10 mouse cellular contexts compared by ENCODE assay signal in genomic region chr11:59633037-59633436, GRCm38 (mm10). TPM values are rescaled to one million over a fixed set of nuclear protein-coding genes. Genes with fewer than 3 reads are reported as not detected.
DNase-seq lines count a peak whose midpoint lies in the region; ATAC-seq and TF ChIP-seq lines count a peak whose summit lies in the region.
"Had no signal": no experiment of that assay in that cellular context is flagged by ENCODE, and none has a peak within 500 bp of the region (broad histone marks: within the 10 kb centered on the region; RNA-seq: fewer than 3 reads in every experiment).

No protein-coding gene starts in this region.

- no peak overlapping the region for H3K9ac ChIP-seq in hindbrain, embryonic 14.5 days
- no peak overlapping the region for H3K9ac ChIP-seq in hindbrain, embryonic 16.5 days (ENCODE audit: low read depth, low read length)
- H3K9ac ChIP-seq: embryonic facial prominence, embryonic 12.5 days; liver, embryonic 15.5 days had no signal

- H3K4me3 ChIP-seq in hindbrain, embryonic 14.5 days (replicated peaks; ENCODE audit: low read length), result no peak overlapping the region
- H3K4me3 ChIP-seq in hindbrain, embryonic 16.5 days (ENCODE audit: low read length), result no peak overlapping the region
- no peak overlapping the region for H3K4me3 ChIP-seq in E14TG2a.4 (replicated peaks; ENCODE audit: low read length)
- H3K4me3 ChIP-seq: embryonic facial prominence, embryonic 12.5 days; liver, embryonic 15.5 days had no signal

- WGBS in hindbrain, embryonic 14.5 days, result 39% methylated on average over 5 of the region's 5 CpGs
- WGBS in hindbrain, embryonic 16.5 days, result 24% methylated on average over 5 of the region's 5 CpGs

- H3K4me2 ChIP-seq in hindbrain, embryonic 14.5 days (replicated peaks), result no peak overlapping the region
- H3K4me2 ChIP-seq in hindbrain, embryonic 16.5 days (ENCODE audit: low read length), result no peak overlapping the region
- H3K4me2 ChIP-seq: embryonic facial prominence, embryonic 12.5 days; liver, embryonic 15.5 days had no signal

- H3K27ac ChIP-seq in hindbrain, embryonic 14.5 days, result no peak overlapping the region
- H3K27ac ChIP-seq in hindbrain, embryonic 16.5 days (ENCODE audit: low read depth, low read length), result no peak overlapping the region
- H3K27ac ChIP-seq: embryonic facial prominence, embryonic 12.5 days; liver, embryonic 15.5 days had no signal

- no peaks in the 10 kb centered on the region for H3K9me3 ChIP-seq in hindbrain, embryonic 14.5 days (ENCODE audit: control insufficient read depth, low read length)
- H3K9me3 ChIP-seq in hindbrain, embryonic 16.5 days (ENCODE audit: control insufficient read depth, low read length), result no peaks in the 10 kb centered on the region
- no peaks in the 10 kb centered on the region for H3K9me3 ChIP-seq in E14TG2a.4 (ENCODE audit: low read length)
- H3K9me3 ChIP-seq: liver, embryonic 15.5 days had no signal

- H3K36me3 ChIP-seq in hindbrain, embryonic 14.5 days (replicated peaks; ENCODE audit: control insufficient read depth, insufficient read depth), result no peaks in the 10 kb centered on the region
- H3K36me3 ChIP-seq in hindbrain, embryonic 16.5 days (ENCODE audit: control insufficient read depth, insufficient read depth, low read length), result no peaks in the 10 kb centered on the region
- H3K36me3 ChIP-seq in E14TG2a.4 (ENCODE audit: insufficient read depth, low read length), result no peaks in the 10 kb centered on the region
- H3K36me3 ChIP-seq: embryonic facial prominence, embryonic 12.5 days; liver, embryonic 15.5 days had no signal

- DNase-seq in hindbrain, embryonic 14.5 days (ENCODE audit: low spot score), result peak; percentile 38
- peak; percentile 58 for DNase-seq in c-Kit-positive CD71-negative TER-119-negative erythroid progenitor cells, embryonic 14.5 days (ENCODE audit: low read depth)
- DNase-seq in gastrocnemius, adult 18-20 months (ENCODE audit: low spot score), result peak; percentile 61
- peak; percentile 18 to 27 for DNase-seq in layer of hippocampus, postnatal 14 days (ENCODE audit: low spot score in 2 of 2)
- DNase-seq in mesoderm, embryonic 11.5 days (ENCODE audit: low read depth, low spot score), result peak; percentile 65
- DNase-seq in testis, postnatal 10 days (ENCODE audit: low spot score), result peak; percentile 77

- no peaks in the 10 kb centered on the region for H3K27me3 ChIP-seq in hindbrain, embryonic 14.5 days (ENCODE audit: control insufficient read depth, insufficient read depth, low read length)
- H3K27me3 ChIP-seq in hindbrain, embryonic 16.5 days (replicated peaks; ENCODE audit: control insufficient read depth, insufficient read depth, low read length), result no peaks in the 10 kb centered on the region
- H3K27me3 ChIP-seq in E14TG2a.4 (ENCODE audit: insufficient read depth, low read length), result peaks cover 5% of the 10 kb centered on the region; the same call in 1 of the 2 replicates
- H3K27me3 ChIP-seq: embryonic facial prominence, embryonic 12.5 days had no signal

- no peak for ATAC-seq in hindbrain, embryonic 14.5 days (ENCODE audit: low FRiP score)
- ATAC-seq in hindbrain, embryonic 16.5 days, result no peak

- TF ChIP-seq CTCF in E14TG2a.4 (conservative IDR thresholded peaks at IDR 0.05; ENCODE audit: low read length), result peak; percentile 98

- H3K4me1 ChIP-seq in hindbrain, embryonic 14.5 days (replicated peaks; ENCODE audit: control insufficient read depth, insufficient read depth, low read length), result no peaks in the 10 kb centered on the region
- H3K4me1 ChIP-seq in hindbrain, embryonic 16.5 days (ENCODE audit: control insufficient read depth, insufficient read depth, low read depth, low read length), result no peaks in the 10 kb centered on the region
- H3K4me1 ChIP-seq in E14TG2a.4 (replicated peaks; ENCODE audit: low read depth, low read length), result peaks cover 18% of the 10 kb centered on the region; the same call in 1 of the 2 replicates
- H3K4me1 ChIP-seq: embryonic facial prominence, embryonic 12.5 days had no signal

RNA-seq across cellular contexts. Expression of gene Mprip, which starts 28.1 kb away (rescaled TPM):
- 68.1 and 71.5 TPM in 2 replicates for polyA plus RNA-seq in hindbrain, embryonic 14.5 days (2014; fragmentation: Nextera tagmentation; extraction: Ambion mirVana)
- 34.8 and 38.9 TPM in 2 replicates for polyA plus RNA-seq in hindbrain, embryonic 16.5 days (2015; fragmentation: Nextera tagmentation; extraction: Ambion mirVana)
- total RNA-seq in gastrocnemius, adult 18-20 months (2021), result 10 to 100 TPM; 61.2 to 84.0 TPM
- total RNA-seq in layer of hippocampus, postnatal 14 days (2021), result 100 to 1,000 TPM; 256 to 263 TPM

RNA-seq across cellular contexts. Expression of gene Olfr223, which starts 39.9 kb away (rescaled TPM):
- polyA plus RNA-seq in hindbrain, embryonic 14.5 days (2014; fragmentation: Nextera tagmentation; extraction: Ambion mirVana), result not detected in 2 replicates
- not detected in 2 replicates for polyA plus RNA-seq in hindbrain, embryonic 16.5 days (2015; fragmentation: Nextera tagmentation; extraction: Ambion mirVana)
- total RNA-seq in gastrocnemius, adult 18-20 months (2021), result not detected
- total RNA-seq in layer of hippocampus, postnatal 14 days (2021), result not detected
- polyA plus RNA-seq: embryonic facial prominence, embryonic 12.5 days; liver, embryonic 15.5 days had no signal

RNA-seq across cellular contexts. Expression of gene Olfr222, which starts 57.0 kb away (rescaled TPM):
- polyA plus RNA-seq in hindbrain, embryonic 14.5 days (2014; fragmentation: Nextera tagmentation; extraction: Ambion mirVana), result not detected in 2 replicates
- polyA plus RNA-seq in hindbrain, embryonic 16.5 days (2015; fragmentation: Nextera tagmentation; extraction: Ambion mirVana), result not detected in 2 replicates
- total RNA-seq in gastrocnemius, adult 18-20 months (2021), result not detected
- total RNA-seq in layer of hippocampus, postnatal 14 days (2021), result not detected
- polyA plus RNA-seq: liver, embryonic 15.5 days had no signal

Comparison
In these comparisons a context has a peak if more than half of its experiments do, and no peak if none do; other contexts are left out.
1. DNase-seq: peak in every context shown above with its lines; median percentile 77 in testis, postnatal 10 days; 65 in mesoderm, embryonic 11.5 days; 61 in gastrocnemius, adult 18-20 months; 58 in c-Kit-positive CD71-negative TER-119-negative erythroid progenitor cells, embryonic 14.5 days; 38 in hindbrain, embryonic 14.5 days; 22 in layer of hippocampus, postnatal 14 days.